Mouse (Mus musculus) liver, embryonic 11.5 days (tissue): ENCODE results near the gene Lypd9. TPM values are rescaled to one million over a fixed set of nuclear protein-coding genes. Genes with fewer than 3 reads are reported as not detected.
"Not testable (repeated sequence)": the region's sequence is repeated elsewhere in the genome, so short reads cannot be mapped to it uniquely, and the experiment has no call there.

Source experiments
- ATAC-seq: fragments of 200-750 bp; cut with Nextera tagmentation; replicated peaks from 2 replicates; pipeline ENCODE4 v1.8.0; 2017; ENCODE audit warnings: moderate number of reproducible peaks, mild to moderate bottlenecking, moderate TSS enrichment, moderate library complexity; ENCODE audit not compliant: low FRiP score
- DNase-seq: peaks from one replicate; pipeline ENCODE4 v3.0.0-alpha.2; 2017; ENCODE audit warnings: low spot score
- H3K27ac ChIP-seq: fragments of 300-500 bp; sonication (generic); 2 replicates; pipeline ENCODE4 v1.5.1; 2014; ENCODE audit warnings: mild to moderate bottlenecking, low read depth, low read length, control low read depth
- H3K27me3 ChIP-seq: fragments of 300-500 bp; sonication (generic); replicated peaks from 2 replicates; pipeline ENCODE4 v1.6.1; 2014; ENCODE audit warnings: low read length, mixed read lengths; ENCODE audit not compliant: control insufficient read depth, insufficient read depth
- H3K36me3 ChIP-seq: fragments of 300-500 bp; sonication (generic); 2 replicates; pipeline ENCODE4 v1.6.1; 2014; ENCODE audit warnings: mild to moderate bottlenecking, low read length, moderate library complexity, mixed read lengths; ENCODE audit not compliant: control insufficient read depth, insufficient read depth
- H3K4me1 ChIP-seq: fragments of 300-500 bp; sonication (generic); replicated peaks from 2 replicates; pipeline ENCODE4 v1.6.1; 2014; ENCODE audit warnings: low read length, mixed read lengths; ENCODE audit not compliant: control insufficient read depth, insufficient read depth
- H3K4me2 ChIP-seq: fragments of 300-500 bp; sonication (generic); 2 replicates; pipeline ENCODE4 v1.6.1; 2014; ENCODE audit warnings: mild to moderate bottlenecking, control low read depth, moderate library complexity
- H3K4me3 ChIP-seq: fragments of 300-500 bp; sonication (generic); 2 replicates; pipeline ENCODE4 v1.5.1; 2014; ENCODE audit warnings: low read depth, low read length, control low read depth
- H3K9ac ChIP-seq: fragments of 300-500 bp; sonication (generic); 2 replicates; pipeline ENCODE4 v1.6.1; 2014; ENCODE audit warnings: low read depth, low read length, control low read depth
- H3K9me3 ChIP-seq: fragments of 300-500 bp; sonication (generic); 2 replicates; pipeline ENCODE4 v1.6.1; 2016; ENCODE audit warnings: low read length, inconsistent platforms, mixed read lengths; ENCODE audit not compliant: control insufficient read depth
- WGBS: fragments of 180-500 bp; shearing (Covaris S2); extraction: QIAGEN DNeasy Blood & Tissue Kit; methylation state at CpG from one replicate; pipeline ENCODE4 v1.1.7; 2014; 5-methylcytosine and 5-hydroxymethylcytosine counted together
- polyA plus RNA-seq: library from polyadenylated mRNA; unstranded; fragments of >200 nt; fragmentation: Nextera tagmentation; extraction: Ambion mirVana; gene quantifications from 2 replicates; pipeline ENCODE4 v1.2.1, GENCODE M21; 2014

Lypd9 gene
- not detected in 2 replicates for polyA plus RNA-seq

DNA sequence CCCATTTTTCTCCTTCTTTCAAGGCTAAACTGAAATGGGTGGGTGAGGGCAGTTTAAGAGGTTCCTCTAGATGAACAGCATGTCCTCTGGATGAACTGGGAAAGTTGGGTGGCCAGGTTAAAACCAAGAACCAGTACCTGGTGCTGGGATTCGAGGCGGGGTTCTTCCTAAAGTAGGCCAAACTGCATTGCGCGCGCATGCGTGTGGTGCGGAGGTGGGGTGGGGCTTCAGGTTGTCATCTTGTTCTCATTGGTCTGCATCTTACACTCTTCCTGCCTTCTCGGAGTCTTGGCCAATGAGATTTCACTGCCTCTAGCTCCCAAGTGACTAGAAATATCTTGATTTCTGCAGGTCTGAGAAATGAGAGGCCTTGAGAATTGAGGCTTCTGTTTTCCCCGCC, at the start of gene Lypd9:
TSS of gene Lypd9 (minus strand) at position 165 of the 400 bp plus-strand sequence.
- 93% methylated on average over 9 of the region's 9 CpGs for WGBS
- ATAC-seq = no peak
- no peak for DNase-seq
- no peaks in the 10 kb centered on the region for H3K9me3 ChIP-seq
- H3K27me3 ChIP-seq = no peaks in the 10 kb centered on the region
- no peak within 1 kb of the TSS for H3K4me3 ChIP-seq
- H3K4me2 ChIP-seq = no peak within 1 kb of the TSS
- no peak within 1 kb of the TSS for H3K27ac ChIP-seq
- H3K4me1 ChIP-seq = no peaks in the 10 kb centered on the region
- H3K9ac ChIP-seq = no peak within 1 kb of the TSS
- no peaks in the 10 kb centered on the region for H3K36me3 ChIP-seq

DNA sequence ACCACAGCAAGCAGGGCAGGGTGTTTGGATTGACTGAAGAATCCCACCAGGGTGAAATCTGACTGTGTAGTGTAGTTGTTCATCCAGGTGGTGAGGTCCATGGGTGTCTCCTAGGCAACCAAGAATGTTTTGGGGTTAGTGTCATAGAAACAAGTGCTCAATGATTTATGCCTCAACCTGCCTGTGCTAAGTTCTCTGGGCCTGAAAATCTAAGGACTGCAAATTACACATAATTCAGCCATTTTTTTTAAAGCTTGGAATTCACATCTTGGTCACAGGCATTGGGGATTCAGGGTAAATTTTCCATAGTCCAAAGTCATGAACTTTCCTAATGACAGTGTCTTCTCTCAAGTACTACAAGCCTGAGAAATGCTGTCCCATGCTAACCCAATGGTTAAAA, 49.7 kb upstream of the Lypd9 start, which contains the start of gene Olfr331:
TSS of gene Olfr331 (minus strand) at position 101 of the 400 bp plus-strand sequence.
- not testable (repeated sequence) for H3K4me1 ChIP-seq, H3K4me2 ChIP-seq, DNase-seq, H3K27ac ChIP-seq, H3K27me3 ChIP-seq, H3K4me3 ChIP-seq, H3K36me3 ChIP-seq, H3K9me3 ChIP-seq, H3K9ac ChIP-seq, ATAC-seq

DNA sequence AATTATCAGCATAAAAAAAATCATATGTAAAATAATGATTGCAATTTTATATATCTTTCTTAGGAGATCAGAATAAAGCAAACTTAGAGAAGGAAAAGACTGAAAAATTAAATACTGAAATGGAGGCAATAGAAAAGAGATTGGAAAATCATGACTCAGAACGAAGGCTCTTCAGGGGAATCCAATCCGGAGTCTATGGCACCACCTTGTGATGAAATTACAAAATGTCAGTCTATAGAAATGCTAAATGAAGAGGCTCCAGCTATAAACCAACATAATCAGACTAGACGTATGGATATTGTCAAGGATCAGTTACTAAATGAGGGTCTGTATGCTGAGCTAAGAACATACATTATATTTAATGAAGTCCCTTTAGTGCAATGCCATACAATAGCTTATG, 46.6 kb upstream of the Lypd9 start:
- no peaks in the 10 kb centered on the region for H3K4me1 ChIP-seq

DNA sequence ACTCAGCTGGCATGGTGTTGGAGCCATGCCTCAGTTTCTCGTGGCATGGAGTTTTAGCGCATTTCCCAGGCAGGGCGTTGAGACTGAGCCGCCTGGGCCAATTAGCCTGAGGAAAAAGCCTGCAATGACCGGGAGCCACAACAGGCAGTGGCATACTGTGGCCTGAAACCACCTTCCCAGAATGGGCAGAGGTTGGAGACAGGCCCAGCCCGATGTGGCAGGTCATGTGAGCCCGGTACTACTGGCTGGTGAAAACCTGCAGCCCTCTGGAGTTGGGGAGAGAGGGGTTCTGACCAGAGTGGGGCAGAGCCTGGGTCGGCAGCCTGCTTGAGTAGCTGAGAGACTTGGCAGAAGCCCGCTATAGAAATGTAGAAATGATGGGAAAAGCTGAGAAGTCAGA, 46.0 kb upstream of the Lypd9 start:
- Histone ChIP-seq H3K36me3 (no peaks in the 10 kb centered on the region), H3K4me2 (no peak overlapping the region), H3K27ac (no peak overlapping the region), H3K4me1 (no peaks in the 10 kb centered on the region), H3K9me3 (no peaks in the 10 kb centered on the region), H3K27me3 (no peaks in the 10 kb centered on the region), H3K4me3 (no peak overlapping the region), H3K9ac (no peak overlapping the region)
- ATAC-seq (no peak), DNase-seq (no peak)
- WGBS = 70% methylated on average over 9 of the region's 9 CpGs

More for the DNA sequence above, 46.6 kb upstream of the Lypd9 start:
- Histone ChIP-seq H3K9ac (no peak overlapping the region), H3K27ac (no peak overlapping the region), H3K4me2 (no peak overlapping the region), H3K36me3 (no peaks in the 10 kb centered on the region), H3K27me3 (no peaks in the 10 kb centered on the region), H3K4me3 (no peak overlapping the region), H3K9me3 (no peaks in the 10 kb centered on the region)
- no peak for DNase-seq
- no peak for ATAC-seq
- 60% methylated on average over 3 of the region's 3 CpGs for WGBS

DNA sequence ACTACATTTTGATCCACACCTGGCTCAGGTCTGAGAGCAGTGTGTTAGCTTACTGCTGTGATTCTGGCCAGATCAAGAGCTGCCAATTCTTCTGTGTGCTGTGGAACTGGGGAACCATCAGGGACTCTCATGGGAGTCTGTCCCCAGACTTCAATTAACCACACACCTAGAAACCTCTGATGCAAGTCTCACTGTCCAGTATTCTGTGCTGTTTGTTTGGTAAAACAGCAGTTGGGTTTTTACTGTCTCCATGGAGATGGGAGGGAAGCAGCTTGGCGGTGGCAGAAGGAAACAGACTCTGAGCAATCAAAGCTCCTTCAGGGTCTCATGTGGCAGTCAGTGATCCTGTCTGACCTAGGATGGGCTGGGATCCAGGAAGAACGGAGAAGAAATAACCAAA, 39.7 kb upstream of the Lypd9 start, which contains the start of gene Olfr332:
TSS of gene Olfr332 (minus strand) at position 101 of the 400 bp plus-strand sequence.
- Histone ChIP-seq H3K27me3 (no peaks in the 10 kb centered on the region), H3K36me3 (no peaks in the 10 kb centered on the region), H3K4me3 (no peak within 1 kb of the TSS), H3K4me1 (no peaks in the 10 kb centered on the region), H3K9ac (no peak within 1 kb of the TSS), H3K9me3 (no peaks in the 10 kb centered on the region), H3K27ac (no peak within 1 kb of the TSS), H3K4me2 (no peak within 1 kb of the TSS)
- ATAC-seq (no peak), DNase-seq (no peak)
- 84% methylated on average over 2 of the region's 2 CpGs for WGBS

DNA sequence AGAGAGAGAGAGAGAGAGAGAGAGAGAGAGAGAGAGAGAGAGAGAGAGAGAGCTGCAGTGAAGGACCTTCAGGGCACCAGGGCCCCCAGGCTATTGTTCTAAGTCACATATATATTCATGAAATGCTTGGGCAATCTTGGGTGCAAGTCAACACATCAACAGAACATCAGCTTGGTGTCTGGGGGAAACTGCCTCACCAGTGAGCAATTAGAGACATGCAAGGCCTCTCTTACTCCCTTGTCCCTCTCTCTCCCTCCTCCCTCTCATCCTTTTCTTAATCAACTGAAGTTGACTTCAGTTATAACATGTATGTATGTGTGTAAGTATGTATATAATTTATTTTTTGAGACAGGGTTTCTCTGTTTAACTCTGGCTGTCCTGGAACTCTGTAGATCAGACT, 9.4 kb upstream of the Lypd9 start, which contains the start of gene Olfr30:
TSS of gene Olfr30 (minus strand) at position 101 of the 400 bp plus-strand sequence.
- no peak for DNase-seq
- no peak within 1 kb of the TSS for H3K27ac ChIP-seq
- H3K27me3 ChIP-seq = no peaks in the 10 kb centered on the region
- ATAC-seq = no peak
- no peaks in the 10 kb centered on the region for H3K4me1 ChIP-seq
- no peaks in the 10 kb centered on the region for H3K36me3 ChIP-seq
- H3K4me3 ChIP-seq = no peak within 1 kb of the TSS
- H3K9ac ChIP-seq = no peak within 1 kb of the TSS
- H3K4me2 ChIP-seq = no peak within 1 kb of the TSS
- H3K9me3 ChIP-seq = no peaks in the 10 kb centered on the region

DNA sequence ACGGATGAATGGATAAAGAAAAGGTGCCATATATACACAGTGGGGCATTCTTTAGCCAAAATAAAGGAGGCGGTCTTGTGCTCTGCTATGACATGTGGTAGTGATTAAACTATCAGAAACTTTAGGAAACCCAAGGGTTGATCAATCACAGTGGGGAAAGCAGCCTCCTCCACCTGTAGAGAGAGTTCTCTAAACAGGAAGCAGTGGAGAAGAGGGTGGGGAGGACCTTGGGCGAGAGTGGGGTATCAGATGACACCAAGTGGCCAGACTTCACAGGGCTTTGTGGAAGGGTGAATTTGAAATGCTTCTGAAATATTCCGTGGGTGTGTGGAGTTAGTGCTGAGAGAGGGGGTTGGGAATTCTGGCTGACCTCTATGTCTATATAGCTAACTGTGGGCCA, 869 bp upstream of the Lypd9 start:
- DNase-seq (no peak), ATAC-seq (no peak)
- 56% methylated on average over 4 of the region's 4 CpGs for WGBS
- no peaks in the 10 kb centered on the region for H3K27me3 ChIP-seq
- H3K4me2 ChIP-seq = no peak overlapping the region
- H3K27ac ChIP-seq = no peak overlapping the region
- no peak overlapping the region for H3K9ac ChIP-seq
- no peaks in the 10 kb centered on the region for H3K9me3 ChIP-seq
- H3K36me3 ChIP-seq = no peaks in the 10 kb centered on the region
- no peaks in the 10 kb centered on the region for H3K4me1 ChIP-seq
- H3K4me3 ChIP-seq = no peak overlapping the region

DNA sequence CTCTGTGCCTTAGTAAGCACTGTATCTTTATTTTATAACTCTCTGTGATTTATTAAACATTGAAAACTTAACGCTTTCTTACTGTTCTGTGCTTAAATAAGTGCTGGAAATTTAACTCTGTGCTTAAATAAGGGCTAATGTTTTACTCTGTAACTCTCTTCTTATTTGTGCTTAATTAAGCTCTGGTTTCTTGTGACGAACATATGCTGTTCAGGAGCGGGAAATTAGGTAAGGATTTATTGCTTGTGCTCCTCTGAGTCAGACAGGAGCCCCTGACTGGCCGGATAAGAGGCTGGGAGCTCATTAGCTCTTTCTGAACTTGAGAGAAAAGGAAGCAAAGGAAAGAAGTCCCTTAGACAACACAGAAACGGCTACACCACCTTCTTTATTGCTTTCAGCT, 14.9 kb downstream of the Lypd9 start:
- no peaks in the 10 kb centered on the region for H3K4me1 ChIP-seq
- no peak overlapping the region for H3K9ac ChIP-seq
- H3K27ac ChIP-seq = no peak overlapping the region
- H3K4me2 ChIP-seq = no peak overlapping the region
- no peaks in the 10 kb centered on the region for H3K27me3 ChIP-seq
- no peak for ATAC-seq
- no peaks in the 10 kb centered on the region for H3K9me3 ChIP-seq
- DNase-seq = no peak
- no peak overlapping the region for H3K4me3 ChIP-seq
- H3K36me3 ChIP-seq = no peaks in the 10 kb centered on the region
- 54% methylated on average over 5 of the region's 5 CpGs for WGBS

DNA sequence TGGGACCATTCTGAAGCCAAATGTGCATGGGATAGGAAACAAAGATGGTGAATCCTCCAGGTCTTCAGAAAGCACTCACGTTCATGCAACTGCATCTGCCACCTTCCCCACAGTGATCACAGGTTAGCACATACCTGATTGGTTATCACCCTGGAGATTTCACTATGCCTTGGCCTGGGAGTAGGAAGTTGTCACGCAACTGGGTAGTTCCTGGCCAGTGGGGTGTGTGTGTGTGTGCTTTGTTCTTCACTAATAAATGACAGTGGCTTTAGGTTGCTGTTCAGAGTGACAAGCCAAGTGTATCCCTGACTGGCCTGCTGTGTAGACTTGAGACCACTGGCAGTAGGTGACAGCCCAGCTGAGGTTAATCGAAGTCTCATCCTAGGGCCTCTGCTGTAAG, 20.5 kb downstream of the Lypd9 start, which contains the start of gene Gm12253:
TSS of gene Gm12253 (plus strand) at position 301 of the 400 bp plus-strand sequence.
- H3K4me2 ChIP-seq = no peak within 1 kb of the TSS
- H3K27me3 ChIP-seq = no peaks in the 10 kb centered on the region
- WGBS = 74% methylated on average over 3 of the region's 3 CpGs
- no peak within 1 kb of the TSS for H3K4me3 ChIP-seq
- H3K27ac ChIP-seq = no peak within 1 kb of the TSS
- no peaks in the 10 kb centered on the region for H3K4me1 ChIP-seq
- no peaks in the 10 kb centered on the region for H3K36me3 ChIP-seq
- no peak for ATAC-seq
- H3K9ac ChIP-seq = no peak within 1 kb of the TSS
- H3K9me3 ChIP-seq = no peaks in the 10 kb centered on the region
- DNase-seq = no peak
